In the genomic region with DNA sequence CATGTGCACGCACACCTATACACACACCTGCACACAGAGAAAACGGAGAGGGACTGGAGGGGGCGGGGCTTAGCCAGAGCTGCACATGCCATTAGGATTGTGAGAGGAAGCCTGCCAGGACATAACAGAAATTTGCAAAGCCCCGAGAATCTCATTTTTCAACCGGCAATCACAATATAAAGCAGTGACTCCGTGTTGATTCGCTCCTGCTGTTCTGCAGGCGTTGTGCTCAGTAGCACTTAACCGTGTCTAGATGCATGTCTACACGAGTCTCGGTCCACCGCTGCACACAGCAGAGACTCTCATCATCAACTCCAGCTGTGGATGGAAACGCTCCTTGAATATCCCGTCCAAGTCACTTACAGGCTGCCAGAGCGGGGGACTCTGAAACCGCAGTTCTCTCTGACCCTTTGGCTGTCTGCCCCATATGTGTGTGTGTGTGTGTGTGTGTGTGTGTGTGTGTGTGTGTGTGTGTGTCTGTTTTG, we compare ENCODE assay signal across 9 mouse cellular contexts.
DNase-seq lines count a peak whose midpoint lies in the region; ATAC-seq lines count a peak whose summit lies in the region.
"Had no signal": no experiment of that assay in that cellular context is flagged by ENCODE, and none has a peak within 500 bp of the region (broad histone marks: within the 10 kb centered on the region; RNA-seq: fewer than 3 reads in every experiment).

No protein-coding gene starts in this region.

- peak; percentile 36 for DNase-seq in ZHBTc4 (ENCODE audit: low read depth, low spot score)
- DNase-seq in limb, embryonic 11.5 days (ENCODE audit: low spot score), result peak; percentile 56
- no peak for DNase-seq in thymus, adult 18-20 months
- no peak for DNase-seq in adrenal gland, adult (ENCODE audit: inconsistent age in 2 of 2, low spot score in 1 of 2)
- DNase-seq in urinary bladder, adult 18-20 months (ENCODE audit: low spot score in 2 of 2), result no peak

- H3K36me3 ChIP-seq in forebrain, embryonic 12.5 days (replicated peaks), result no peaks in the 10 kb centered on the region
- no peaks in the 10 kb centered on the region for H3K36me3 ChIP-seq in forebrain, embryonic 15.5 days
- H3K36me3 ChIP-seq in heart, embryonic 15.5 days, result no peaks in the 10 kb centered on the region
- H3K36me3 ChIP-seq in limb, embryonic 11.5 days (ENCODE audit: control insufficient read depth, insufficient read depth, low read length), result no peaks in the 10 kb centered on the region
- H3K36me3 ChIP-seq: neural tube, embryonic 13.5 days had no signal

- 84% methylated on average over 16 of the region's 16 CpGs for WGBS in forebrain, embryonic 12.5 days
- 73% methylated on average over 16 of the region's 16 CpGs for WGBS in forebrain, embryonic 15.5 days
- 53% methylated on average over 16 of the region's 16 CpGs for WGBS in heart, embryonic 15.5 days
- WGBS in limb, embryonic 11.5 days, result 61% methylated on average over 16 of the region's 16 CpGs

- no peak overlapping the region for H3K4me3 ChIP-seq in forebrain, embryonic 12.5 days (replicated peaks)
- H3K4me3 ChIP-seq in forebrain, embryonic 15.5 days, result no peak overlapping the region
- no peak overlapping the region for H3K4me3 ChIP-seq in heart, embryonic 15.5 days
- no peak overlapping the region for H3K4me3 ChIP-seq in limb, embryonic 11.5 days (ENCODE audit: low read depth, low read length)
- H3K4me3 ChIP-seq: neural tube, embryonic 13.5 days had no signal

- no peak overlapping the region for H3K9ac ChIP-seq in forebrain, embryonic 12.5 days
- no peak overlapping the region for H3K9ac ChIP-seq in forebrain, embryonic 15.5 days (replicated peaks)
- no peak overlapping the region for H3K9ac ChIP-seq in heart, embryonic 15.5 days
- no peak overlapping the region for H3K9ac ChIP-seq in limb, embryonic 11.5 days (ENCODE audit: low read length)
- H3K9ac ChIP-seq: neural tube, embryonic 13.5 days had no signal

- no peak overlapping the region for H3K4me2 ChIP-seq in forebrain, embryonic 12.5 days
- H3K4me2 ChIP-seq in forebrain, embryonic 15.5 days (replicated peaks), result no peak overlapping the region
- H3K4me2 ChIP-seq in heart, embryonic 15.5 days, result no peak overlapping the region
- H3K4me2 ChIP-seq in limb, embryonic 11.5 days (ENCODE audit: low read depth, severe bottlenecking), result no peak overlapping the region
- H3K4me2 ChIP-seq: neural tube, embryonic 13.5 days had no signal

- H3K9me3 ChIP-seq in forebrain, embryonic 12.5 days, result no peaks in the 10 kb centered on the region
- H3K9me3 ChIP-seq in forebrain, embryonic 15.5 days, result no peaks in the 10 kb centered on the region
- H3K9me3 ChIP-seq in heart, embryonic 15.5 days (replicated peaks), result no peaks in the 10 kb centered on the region
- H3K9me3 ChIP-seq in limb, embryonic 11.5 days (ENCODE audit: control insufficient read depth, low read length), result no peaks in the 10 kb centered on the region
- H3K9me3 ChIP-seq: neural tube, embryonic 13.5 days had no signal

- peaks cover 42% of the 10 kb centered on the region for H3K27me3 ChIP-seq in forebrain, embryonic 12.5 days
- H3K27me3 ChIP-seq in forebrain, embryonic 15.5 days, result no peaks in the 10 kb centered on the region
- H3K27me3 ChIP-seq in heart, embryonic 15.5 days, result no peaks in the 10 kb centered on the region
- 0 out of 2 replicates have a peak, but pooled peaks cover 2% of the 10 kb centered on the region for H3K27me3 ChIP-seq in limb, embryonic 11.5 days (ENCODE audit: control insufficient read depth, insufficient read depth, low read length)

- peaks cover 35% of the 10 kb centered on the region for H3K4me1 ChIP-seq in forebrain, embryonic 12.5 days
- peaks cover 10% of the 10 kb centered on the region for H3K4me1 ChIP-seq in forebrain, embryonic 15.5 days
- H3K4me1 ChIP-seq in heart, embryonic 15.5 days (replicated peaks), result peaks cover 27% of the 10 kb centered on the region
- H3K4me1 ChIP-seq in limb, embryonic 11.5 days (ENCODE audit: control insufficient read depth, insufficient read depth, low read length), result peaks cover 19% of the 10 kb centered on the region

- ATAC-seq in forebrain, embryonic 12.5 days (ENCODE audit: low FRiP score), result no peak
- no peak for ATAC-seq in forebrain, embryonic 15.5 days (replicated peaks)
- peak; percentile 53 for ATAC-seq in heart, embryonic 15.5 days (replicated peaks; ENCODE audit: insufficient number of reproducible peaks, insufficient read depth, low FRiP score, low read depth)
- ATAC-seq in limb, embryonic 11.5 days (ENCODE audit: insufficient number of reproducible peaks, low FRiP score, low TSS enrichment, low read depth), result peak; percentile 31; the same call in 1 of the 2 replicates

- H3K27ac ChIP-seq in forebrain, embryonic 12.5 days, result peak overlapping the region; percentile 20; the same call in 1 of the 2 replicates
- H3K27ac ChIP-seq in forebrain, embryonic 15.5 days (replicated peaks), result no peak overlapping the region
- peak overlapping the region; percentile 64 for H3K27ac ChIP-seq in heart, embryonic 15.5 days
- peak overlapping the region; percentile 52; the same call in 1 of the 2 replicates for H3K27ac ChIP-seq in limb, embryonic 11.5 days (replicated peaks; ENCODE audit: low read depth, low read length)

Comparison
In these comparisons a context has a peak if more than half of its experiments do, and no peak if none do; other contexts are left out.
1. ATAC-seq: peak in heart, embryonic 15.5 days (single experiment) and limb, embryonic 11.5 days (single experiment); none in forebrain, embryonic 12.5 days (single experiment) and forebrain, embryonic 15.5 days (single experiment).
2. DNase-seq: peak in ZHBTc4 (single experiment) and limb, embryonic 11.5 days (single experiment); none in thymus, adult 18-20 months (0 of 2), adrenal gland, adult (0 of 2) and urinary bladder, adult 18-20 months (0 of 2).